Comparison of ENCODE assay signal across 10 mouse cellular contexts in genomic region chr16:92369260-92369659, GRCm38 (mm10). TPM values are rescaled to one million over a fixed set of nuclear protein-coding genes. Genes with fewer than 3 reads are reported as not detected.
DNase-seq lines count a peak whose midpoint lies in the region; ATAC-seq and TF ChIP-seq lines count a peak whose summit lies in the region.
"Had no signal": no experiment of that assay in that cellular context is flagged by ENCODE, and none has a peak within 500 bp of the region (broad histone marks: within the 10 kb centered on the region; RNA-seq: fewer than 3 reads in every experiment).

No protein-coding gene starts in this region.

- no peaks in the 10 kb centered on the region for H3K9me3 ChIP-seq in liver, embryonic 11.5 days (ENCODE audit: control insufficient read depth, low read length)
- H3K9me3 ChIP-seq in forebrain, embryonic 10.5 days = no peaks in the 10 kb centered on the region; the same call in 1 of the 2 replicates

- 0 out of 2 replicates have a peak overlapping the region, but pooled peaks have one; percentile 2 for H3K4me2 ChIP-seq in liver, embryonic 11.5 days

- peak; percentile 50 to 65 for DNase-seq in lung, adult 18-20 months
- DNase-seq in lung, adult 2 months = no peak
- DNase-seq in fibroblast of lung, adult 2 months (ENCODE audit: low read depth) = peak; percentile 68
- DNase-seq in liver, embryonic 11.5 days (ENCODE audit: low spot score) = peak; percentile 39
- no peak for DNase-seq in layer of hippocampus, adult 11-12 months (ENCODE audit: low spot score)
- no peak for DNase-seq in cerebellum, adult 11 months
- DNase-seq in cerebellum, adult 2 months = no peak
- no peak for DNase-seq in forebrain, embryonic 10.5 days (ENCODE audit: extremely low spot score, low spot score)
- DNase-seq: gastrocnemius, postnatal 25 days had no signal

- 33% methylated on average over 2 of the region's 2 CpGs for WGBS in lung, adult 2 months
- WGBS in liver, embryonic 11.5 days = 28% methylated on average over 2 of the region's 2 CpGs
- 90% methylated on average over 2 of the region's 2 CpGs for WGBS in cerebellum, adult 2 months
- WGBS in forebrain, embryonic 10.5 days = 49% methylated on average over 2 of the region's 2 CpGs

- H3K36me3 ChIP-seq in liver, embryonic 11.5 days (ENCODE audit: control insufficient read depth, insufficient read depth, low read length) = no peaks in the 10 kb centered on the region
- no peaks in the 10 kb centered on the region for H3K36me3 ChIP-seq in forebrain, embryonic 10.5 days (replicated peaks)

- no peak for TF ChIP-seq CTCF in lung, adult 2 months (IDR thresholded peaks at IDR 0.05; ENCODE audit: insufficient read depth, low read length)
- no peak for TF ChIP-seq CTCF in cerebellum, adult 2 months (IDR thresholded peaks at IDR 0.05; ENCODE audit: borderline replicate concordance, insufficient read depth, low read depth, low read length)

- no peaks in the 10 kb centered on the region for H3K4me1 ChIP-seq in lung, adult 2 months (ENCODE audit: control insufficient read depth, insufficient read depth, low read length)
- peaks cover 9% of the 10 kb centered on the region for H3K4me1 ChIP-seq in liver, embryonic 11.5 days (replicated peaks; ENCODE audit: control insufficient read depth, insufficient read depth, low read length)
- H3K4me1 ChIP-seq in cerebellum, adult 2 months (ENCODE audit: control insufficient read depth, insufficient read depth, low read length) = peaks cover 15% of the 10 kb centered on the region
- peaks cover 38% of the 10 kb centered on the region for H3K4me1 ChIP-seq in forebrain, embryonic 10.5 days

- 0 out of 2 replicates have a peak, but pooled peaks cover 2% of the 10 kb centered on the region for H3K27me3 ChIP-seq in liver, embryonic 11.5 days (replicated peaks; ENCODE audit: control insufficient read depth, insufficient read depth, low read length)
- H3K27me3 ChIP-seq in cerebellum, adult 2 months (ENCODE audit: control insufficient read depth, insufficient read depth, low read length) = no peaks in the 10 kb centered on the region
- H3K27me3 ChIP-seq in forebrain, embryonic 10.5 days (ENCODE audit: poor library complexity, severe bottlenecking) = peaks cover 18% of the 10 kb centered on the region

- no peak for TF ChIP-seq POLR2A in lung, adult 2 months (IDR thresholded peaks at IDR 0.05; ENCODE audit: borderline replicate concordance, extremely low read depth, low read depth, low read length)
- TF ChIP-seq POLR2A in cerebellum, adult 2 months (IDR thresholded peaks at IDR 0.05; ENCODE audit: borderline replicate concordance, insufficient read depth, low read length) = no peak

- no peak overlapping the region for H3K27ac ChIP-seq in liver, embryonic 11.5 days (ENCODE audit: low read depth, low read length)
- H3K27ac ChIP-seq in cerebellum, adult 2 months (ENCODE audit: insufficient read depth, low read length) = no peak overlapping the region
- no peak overlapping the region for H3K27ac ChIP-seq in forebrain, embryonic 10.5 days

- H3K4me3 ChIP-seq in lung, adult 2 months (replicated peaks; ENCODE audit: extremely low read depth, low read depth, low read length) = no peak overlapping the region
- no peak overlapping the region for H3K4me3 ChIP-seq in liver, embryonic 11.5 days (ENCODE audit: low read depth, low read length)
- no peak overlapping the region for H3K4me3 ChIP-seq in cerebellum, adult 2 months (replicated peaks; ENCODE audit: insufficient read depth, low read depth, low read length)
- no peak overlapping the region for H3K4me3 ChIP-seq in forebrain, embryonic 10.5 days

- peak; percentile 96 for ATAC-seq in liver, embryonic 11.5 days (replicated peaks; ENCODE audit: low FRiP score)

- H3K9ac ChIP-seq in liver, embryonic 11.5 days (ENCODE audit: low read depth, low read length) = no peak overlapping the region

RNA-seq across cellular contexts. Expression of gene Kcne1, which starts 10.0 kb away (rescaled TPM):
- polyA plus RNA-seq in lung, adult 2 months (2012; rRNA removed) = not detected in 2 replicates
- polyA plus RNA-seq in liver, embryonic 11.5 days (2014; fragmentation: Nextera tagmentation; extraction: Ambion mirVana) = 0.05 TPM in 1 of 2 replicates, not detected in the other
- polyA plus RNA-seq in cerebellum, adult 2 months (2012; rRNA removed) = 0.08 TPM in 1 of 2 replicates, not detected in the other
- 0.12 and 0.41 TPM in 2 replicates for polyA plus RNA-seq in forebrain, embryonic 10.5 days (2016; fragmentation: Nextera tagmentation; extraction: Ambion mirVana)

RNA-seq across cellular contexts. Expression of gene Fam243, which starts 48.0 kb away (rescaled TPM):
- not detected in 2 replicates for polyA plus RNA-seq in lung, adult 2 months (2012; rRNA removed)
- not detected in 2 replicates for polyA plus RNA-seq in liver, embryonic 11.5 days (2014; fragmentation: Nextera tagmentation; extraction: Ambion mirVana)
- polyA plus RNA-seq in cerebellum, adult 2 months (2012; rRNA removed) = not detected in 2 replicates
- not detected in 2 replicates for polyA plus RNA-seq in forebrain, embryonic 10.5 days (2016; fragmentation: Nextera tagmentation; extraction: Ambion mirVana)
- polyA plus RNA-seq: stomach, embryonic 14.5 days had no signal

Comparison
In these comparisons a context has a peak if more than half of its experiments do, and no peak if none do; other contexts are left out.
1. DNase-seq: peak in lung, adult 18-20 months (2 of 2), fibroblast of lung, adult 2 months (single experiment) and liver, embryonic 11.5 days (single experiment); none in lung, adult 2 months (single experiment), layer of hippocampus, adult 11-12 months (single experiment), cerebellum, adult 11 months (single experiment), cerebellum, adult 2 months (0 of 2) and forebrain, embryonic 10.5 days (single experiment).